Mouse (Mus musculus): ENCODE results near the gene Bcam. TPM values are rescaled to one million over a fixed set of nuclear protein-coding genes. Genes with fewer than 3 reads are reported as not detected.

Gene Bcam
- polyA plus RNA-seq, 1 experiment, result 29.3 TPM

GRCm38 (mm10) chr7:19816224-19816771, 45.5 kb upstream of the Bcam start:
- H3K4me3 ChIP-seq, result peak overlapping the region; percentile 56
- TF ChIP-seq MYOG (IDR thresholded peaks at IDR 0.05; ENCODE audit: control insufficient read depth in 1 of 3, insufficient read depth in 1 of 3, insufficient read length in 2 of 3, low read depth in 2 of 3), result peak in 1 of 3 experiments; percentile 38
- TF ChIP-seq SRF (IDR thresholded peaks at IDR 0.05; ENCODE audit: control insufficient read depth, insufficient read length, low read depth), result no peak
- TF ChIP-seq CEBPB (IDR thresholded peaks at IDR 0.05; ENCODE audit: insufficient read depth, poor library complexity, severe bottlenecking), result no peak
- peak; percentile 22 for TF ChIP-seq TCF3 (IDR thresholded peaks at IDR 0.05; ENCODE audit: insufficient read length, low read depth)
- no peak for TF ChIP-seq TCF12 (IDR thresholded peaks at IDR 0.05; ENCODE audit: insufficient read depth, poor library complexity, severe bottlenecking)
- TF ChIP-seq REST (IDR thresholded peaks at IDR 0.05; ENCODE audit: insufficient read depth, insufficient read length), result no peak
- no peak for TF ChIP-seq USF1 (IDR thresholded peaks at IDR 0.05; ENCODE audit: low read depth)
- peak; percentile 62 for TF ChIP-seq POLR2A (IDR thresholded peaks at IDR 0.05; ENCODE audit: insufficient read length, low read depth)
- TF ChIP-seq POLR2AphosphoS2 (IDR thresholded peaks at IDR 0.05; ENCODE audit: insufficient read length, low read depth), result peak; percentile 88
- peak in 1 of 3 experiments; percentile 40 for TF ChIP-seq MYOD1 (IDR thresholded peaks at IDR 0.05; ENCODE audit: control insufficient read depth in 1 of 3, insufficient read length in 2 of 3, low read depth in 2 of 3)
- H3ac ChIP-seq (ENCODE audit: control insufficient read depth, insufficient read length), result no peak overlapping the region
- H3K27me3 ChIP-seq (ENCODE audit: control insufficient read depth, insufficient read depth, insufficient read length), result no peaks in the 10 kb centered on the region
- no peaks in the 10 kb centered on the region for H3K36me3 ChIP-seq (ENCODE audit: control insufficient read depth, insufficient read depth)
- H3K79me2 ChIP-seq (ENCODE audit: control insufficient read depth, insufficient read depth), result peaks cover 3% of the 10 kb centered on the region
- H3K4me2 ChIP-seq (ENCODE audit: low read depth), result peak overlapping the region; percentile 93

- no peak overlapping the region for H3ac ChIP-seq (ENCODE audit: control insufficient read depth, insufficient read length)
- H3K36me3 ChIP-seq (ENCODE audit: control insufficient read depth, insufficient read depth), result no peaks in the 10 kb centered on the region
- H3K4me2 ChIP-seq (ENCODE audit: low read depth), result peak overlapping the region; percentile 93
- no peaks in the 10 kb centered on the region for H3K27me3 ChIP-seq (ENCODE audit: control insufficient read depth, insufficient read depth, insufficient read length)
- peak overlapping the region; percentile 56 for H3K4me3 ChIP-seq
- TF ChIP-seq TCF12 (IDR thresholded peaks at IDR 0.05; ENCODE audit: insufficient read depth, poor library complexity, severe bottlenecking) (no peak), REST (IDR thresholded peaks at IDR 0.05; ENCODE audit: insufficient read depth, insufficient read length) (no peak), MAX (IDR thresholded peaks at IDR 0.05; ENCODE audit: low read depth) (no peak), POLR2A (IDR thresholded peaks at IDR 0.05; ENCODE audit: insufficient read length, low read depth) (no peak)
- H3K79me2 ChIP-seq (ENCODE audit: control insufficient read depth, insufficient read depth), result peaks cover 3% of the 10 kb centered on the region
Observed at GRCm38 (mm10) chr7:19815296-19816223, 44.7 kb upstream of the Bcam start.

- H3K4me3 ChIP-seq, result no peak overlapping the region
- TF ChIP-seq REST (IDR thresholded peaks at IDR 0.05; ENCODE audit: insufficient read depth, insufficient read length) (no peak), TCF12 (IDR thresholded peaks at IDR 0.05; ENCODE audit: insufficient read depth, poor library complexity, severe bottlenecking) (no peak), POLR2A (IDR thresholded peaks at IDR 0.05; ENCODE audit: insufficient read length, low read depth) (no peak), TCF3 (IDR thresholded peaks at IDR 0.05; ENCODE audit: insufficient read length, low read depth) (no peak), CEBPB (IDR thresholded peaks at IDR 0.05; ENCODE audit: insufficient read depth, poor library complexity, severe bottlenecking) (no peak), USF1 (IDR thresholded peaks at IDR 0.05; ENCODE audit: low read depth) (no peak), SRF (IDR thresholded peaks at IDR 0.05; ENCODE audit: control insufficient read depth, insufficient read length, low read depth) (no peak)
- H3K4me2 ChIP-seq (ENCODE audit: low read depth), result no peak overlapping the region
- H3ac ChIP-seq (ENCODE audit: control insufficient read depth, insufficient read length), result no peak overlapping the region
- H3K36me3 ChIP-seq (ENCODE audit: control insufficient read depth, insufficient read depth), result no peaks in the 10 kb centered on the region
- no peaks in the 10 kb centered on the region for H3K27me3 ChIP-seq (ENCODE audit: control insufficient read depth, insufficient read depth, insufficient read length)
- peaks cover 3% of the 10 kb centered on the region for H3K79me2 ChIP-seq (ENCODE audit: control insufficient read depth, insufficient read depth)
Observed at GRCm38 (mm10) chr7:19813579-19814122, 42.8 kb upstream of the Bcam start.

- no peaks in the 10 kb centered on the region for H3K27me3 ChIP-seq (ENCODE audit: control insufficient read depth, insufficient read depth, insufficient read length)
- H3K79me2 ChIP-seq (ENCODE audit: control insufficient read depth, insufficient read depth), result peaks cover 3% of the 10 kb centered on the region
- TF ChIP-seq USF1 (IDR thresholded peaks at IDR 0.05; ENCODE audit: low read depth), result no peak
- no peak overlapping the region for H3K4me3 ChIP-seq
- H3K36me3 ChIP-seq (ENCODE audit: control insufficient read depth, insufficient read depth), result no peaks in the 10 kb centered on the region
- no peak overlapping the region for H3ac ChIP-seq (ENCODE audit: control insufficient read depth, insufficient read length)
- H3K4me2 ChIP-seq (ENCODE audit: low read depth), result no peak overlapping the region
Observed at GRCm38 (mm10) chr7:19813161-19813560, 42.3 kb upstream of the Bcam start.

GRCm38 (mm10) chr7:19811114-19811513, 40.3 kb upstream of the Bcam start:
- Histone ChIP-seq H3K4me3 (no peak overlapping the region), H3K27me3 (ENCODE audit: control insufficient read depth, insufficient read depth, insufficient read length) (no peaks in the 10 kb centered on the region), H3K4me2 (ENCODE audit: low read depth) (no peak overlapping the region), H3K36me3 (ENCODE audit: control insufficient read depth, insufficient read depth) (no peaks in the 10 kb centered on the region), H3K79me2 (ENCODE audit: control insufficient read depth, insufficient read depth) (no peaks in the 10 kb centered on the region), H3ac (ENCODE audit: control insufficient read depth, insufficient read length) (no peak overlapping the region)
- TF ChIP-seq MYOG (IDR thresholded peaks at IDR 0.05; ENCODE audit: control insufficient read depth in 1 of 3, insufficient read depth in 1 of 3, insufficient read length in 2 of 3, low read depth in 2 of 3) (peak in 1 of 3 experiments; percentile 1), POLR2A (IDR thresholded peaks at IDR 0.05; ENCODE audit: insufficient read length, low read depth) (no peak)
